Mouse (Mus musculus) embryonic facial prominence, embryonic 13.5 days (tissue): ENCODE data around the gene Them4. TPM values are rescaled to one million over a fixed set of nuclear protein-coding genes. Genes with fewer than 3 reads are reported as not detected.

Experiments used
- ATAC-seq: fragments of 200-750 bp; cut with Nextera tagmentation; 2 replicates; pipeline ENCODE4 v1.8.0; 2017; ENCODE audit warnings: low read depth; ENCODE audit not compliant: insufficient number of reproducible peaks, insufficient read depth, low FRiP score, low TSS enrichment
- H3K27ac ChIP-seq: fragments of 300-500 bp; sonication (generic); 2 replicates; pipeline ENCODE4 v1.5.1; 2015; ENCODE audit warnings: moderate library complexity, mild to moderate bottlenecking, inconsistent platforms
- H3K27me3 ChIP-seq: fragments of 300-500 bp; sonication (generic); 2 replicates; pipeline ENCODE4 v1.6.1; 2015; ENCODE audit warnings: mild to moderate bottlenecking, inconsistent platforms
- H3K36me3 ChIP-seq: fragments of 300-500 bp; sonication (generic); 2 replicates; pipeline ENCODE4 v1.6.1; 2015; ENCODE audit warnings: mild to moderate bottlenecking, inconsistent platforms
- H3K4me1 ChIP-seq: fragments of 300-500 bp; sonication (generic); 2 replicates; pipeline ENCODE4 v1.6.1; 2015; ENCODE audit warnings: inconsistent platforms
- H3K4me2 ChIP-seq: fragments of 300-500 bp; sonication (generic); 2 replicates; pipeline ENCODE4 v1.6.1; 2015; ENCODE audit warnings: moderate library complexity, mild to moderate bottlenecking, inconsistent platforms
- H3K4me3 ChIP-seq: fragments of 300-500 bp; sonication (generic); 2 replicates; pipeline ENCODE4 v1.5.1; 2015; ENCODE audit warnings: mild to moderate bottlenecking, inconsistent platforms
- H3K9ac ChIP-seq: fragments of 300-500 bp; sonication (generic); 2 replicates; pipeline ENCODE4 v1.6.1; 2015; ENCODE audit warnings: mild to moderate bottlenecking, inconsistent platforms
- H3K9me3 ChIP-seq: fragments of 300-500 bp; sonication (generic); 2 replicates; pipeline ENCODE4 v1.6.1; 2016; ENCODE audit warnings: inconsistent platforms
- WGBS: fragments of 180-500 bp; shearing (Covaris S2); methylation state at CpG from one replicate; pipeline ENCODE4 v1.1.7; 2015; ENCODE audit warnings: mixed read lengths; 5-methylcytosine and 5-hydroxymethylcytosine counted together
- polyA plus RNA-seq: library from polyadenylated mRNA; unstranded; fragments of >200 nt; fragmentation: Nextera tagmentation; extraction: Ambion mirVana; gene quantifications from 2 replicates; pipeline ENCODE4 v1.2.1, GENCODE M21; 2015

Gene Them4
- polyA plus RNA-seq, 1 experiment from 2014 or later, result 12.2 TPM

GRCm38 (mm10) chr3:94379831-94380510 lies 70.1 kb downstream of the Them4 start:
- Histone ChIP-seq H3K27ac (no peak overlapping the region), H3K4me1 (peaks cover 15% of the 10 kb centered on the region), H3K9me3 (no peaks in the 10 kb centered on the region), H3K4me2 (no peak overlapping the region), H3K36me3 (no peaks in the 10 kb centered on the region), H3K9ac (0 out of 2 replicates have a peak overlapping the region, but pooled peaks have one; percentile 32), H3K4me3 (no peak overlapping the region), H3K27me3 (0 out of 2 replicates have a peak, but pooled peaks cover 7% of the 10 kb centered on the region)
- no peak for ATAC-seq
- WGBS, result 17% methylated on average over 9 of the region's 9 CpGs

Other genes with a start within 250 kb of the Them4 start
- gene Gm10697, start 237.4 kb upstream of the Them4 start, polyA plus RNA-seq, result not detected in 2 replicates
- gene Gm10696, start 131.9 kb upstream of the Them4 start, polyA plus RNA-seq, result not detected in 2 replicates
- gene Gm5286, start 113.4 kb upstream of the Them4 start, polyA plus RNA-seq, result not detected in 2 replicates
- not detected in 2 replicates for gene Gm4778, start 46.1 kb upstream of the Them4 start, polyA plus RNA-seq
- 5.2 and 9.2 TPM in 2 replicates for gene Them5, start 32.0 kb downstream of the Them4 start, polyA plus RNA-seq
- gene C2cd4d, start 52.3 kb downstream of the Them4 start, polyA plus RNA-seq, result 2.3 and 3.5 TPM in 2 replicates
- gene Rorc, start 62.7 kb downstream of the Them4 start, polyA plus RNA-seq, result 2.3 TPM in 2 replicates
- 0.13 and 0.28 TPM in 2 replicates for gene Lingo4, start 88.4 kb downstream of the Them4 start, polyA plus RNA-seq
- gene Tdrkh, start 103.2 kb downstream of the Them4 start, polyA plus RNA-seq, result 9.0 TPM in 2 replicates
- gene Mrpl9, start 133.2 kb downstream of the Them4 start, polyA plus RNA-seq, result 64.4 and 68.9 TPM in 2 replicates
- gene Oaz3, start 133.8 kb downstream of the Them4 start, polyA plus RNA-seq, result 1.0 TPM in 1 of 2 replicates, not detected in the other
- 6.9 and 9.8 TPM in 2 replicates for gene Celf3, start 168.2 kb downstream of the Them4 start, polyA plus RNA-seq
- 1.2 and 1.5 TPM in 2 replicates for gene Riiad1, start 170.3 kb downstream of the Them4 start, polyA plus RNA-seq